Mouse (Mus musculus): ENCODE measurements around the gene Vegfd.

The Vegfd gene

GRCm38 (mm10) chrX:164373081-164373480 lies at the start of gene Vegfd:
TSS of gene Vegfd (plus strand) at chrX:164373378.
- DNase-seq (ENCODE audit: extremely low spot score, low spot score), result no peak

- no peak for DNase-seq (ENCODE audit: extremely low spot score, low spot score)
These were observed 49.7 kb upstream of the Vegfd start for GRCm38 (mm10) chrX:164323391-164323913.

GRCm38 (mm10) chrX:164330351-164330750 lies 42.8 kb upstream of the Vegfd start:
- DNase-seq (ENCODE audit: extremely low spot score, low spot score), result no peak

GRCm38 (mm10) chrX:164330766-164331165 lies 42.4 kb upstream of the Vegfd start:
- DNase-seq (ENCODE audit: extremely low spot score, low spot score), result no peak

- DNase-seq (ENCODE audit: extremely low spot score, low spot score), result no peak
These were observed 34.6 kb upstream of the Vegfd start for GRCm38 (mm10) chrX:164338591-164338990.

GRCm38 (mm10) chrX:164345359-164345938 lies 27.7 kb upstream of the Vegfd start:
- DNase-seq (ENCODE audit: extremely low spot score, low spot score), result no peak

- DNase-seq (ENCODE audit: extremely low spot score, low spot score), result no peak
These were observed 24.2 kb upstream of the Vegfd start for GRCm38 (mm10) chrX:164348937-164349336.

- no peak for DNase-seq (ENCODE audit: extremely low spot score, low spot score)
These were observed 7.9 kb upstream of the Vegfd start for GRCm38 (mm10) chrX:164365153-164365865.

GRCm38 (mm10) chrX:164370576-164370975 lies 2.6 kb upstream of the Vegfd start:
- DNase-seq (ENCODE audit: extremely low spot score, low spot score), result no peak

GRCm38 (mm10) chrX:164374586-164374985 lies 1.4 kb downstream of the Vegfd start:
- DNase-seq (ENCODE audit: extremely low spot score, low spot score), result no peak

- no peak for DNase-seq (ENCODE audit: extremely low spot score, low spot score)
These were observed 6.5 kb downstream of the Vegfd start for GRCm38 (mm10) chrX:164379721-164380120.

- DNase-seq (ENCODE audit: extremely low spot score, low spot score), result peak; percentile 75
These were observed 8.6 kb downstream of the Vegfd start for GRCm38 (mm10) chrX:164381618-164382408.

GRCm38 (mm10) chrX:164394091-164394490 lies 20.9 kb downstream of the Vegfd start:
- no peak for DNase-seq (ENCODE audit: extremely low spot score, low spot score)

- no peak for DNase-seq (ENCODE audit: extremely low spot score, low spot score)
These were observed 25.3 kb downstream of the Vegfd start for GRCm38 (mm10) chrX:164398456-164398855.

GRCm38 (mm10) chrX:164405080-164405649 lies 32.0 kb downstream of the Vegfd start:
- DNase-seq (ENCODE audit: extremely low spot score, low spot score), result no peak

GRCm38 (mm10) chrX:164406133-164407022 lies 33.2 kb downstream of the Vegfd start:
- DNase-seq (ENCODE audit: extremely low spot score, low spot score), result no peak

- no peak for DNase-seq (ENCODE audit: extremely low spot score, low spot score)
These were observed 35.2 kb downstream of the Vegfd start for GRCm38 (mm10) chrX:164408301-164408927.

GRCm38 (mm10) chrX:164410562-164410961 lies 37.4 kb downstream of the Vegfd start:
- no peak for DNase-seq (ENCODE audit: extremely low spot score, low spot score)

- DNase-seq (ENCODE audit: extremely low spot score, low spot score), result no peak
These were observed 43.6 kb downstream of the Vegfd start for GRCm38 (mm10) chrX:164416803-164417202.

GRCm38 (mm10) chrX:164418008-164418407 lies 44.8 kb downstream of the Vegfd start:
- DNase-seq (ENCODE audit: extremely low spot score, low spot score), result no peak
